8 mouse cellular contexts compared by ENCODE assay signal in the genomic region with DNA sequence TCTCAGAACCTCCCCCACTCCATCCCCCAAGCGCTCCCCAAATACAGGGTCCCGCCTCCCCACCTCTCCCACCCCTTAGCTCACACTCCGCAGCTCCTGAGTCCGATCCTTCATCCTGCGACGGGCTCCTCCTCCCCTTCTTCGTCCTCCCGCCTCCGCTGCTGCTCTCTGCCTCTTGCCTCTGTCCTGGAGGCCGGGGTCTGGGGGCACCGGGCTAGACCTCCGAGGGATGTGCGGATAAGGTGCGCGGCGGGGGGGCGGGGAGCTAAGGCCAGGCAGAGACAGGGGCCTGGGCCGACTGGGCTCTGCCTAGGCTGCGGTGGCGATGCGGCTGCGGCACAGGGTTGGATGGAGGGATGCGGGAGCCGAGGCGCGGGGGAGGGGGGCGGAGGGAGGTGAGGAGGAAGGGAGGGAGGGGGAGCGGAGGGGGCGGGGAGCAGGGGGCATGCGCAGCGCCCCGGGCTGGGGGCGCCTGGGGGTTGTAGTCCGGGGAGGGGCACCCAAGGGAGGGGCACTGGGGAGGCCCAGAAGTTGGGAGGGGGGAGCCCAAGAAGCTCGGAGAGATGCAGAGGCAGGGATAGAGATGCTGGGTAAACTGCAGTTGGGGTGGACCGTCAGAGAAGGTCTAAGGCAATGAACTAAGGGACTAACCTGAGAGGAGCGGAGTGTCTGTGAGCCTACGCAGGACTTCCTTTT. TPM values are rescaled to one million over a fixed set of nuclear protein-coding genes. Genes with fewer than 3 reads are reported as not detected.
A peak's percentile ranks its signal among the peaks of the same experiment; 100 is the strongest.
DNase-seq lines count a peak whose midpoint lies in the region; ATAC-seq lines count a peak whose summit lies in the region.

A gene (plus strand): TSS at position 119 of the 696 bp plus-strand sequence.
A gene (minus strand): TSS at position 374 of the 696 bp plus-strand sequence.

- H3K4me1 ChIP-seq in heart, embryonic 16.5 days (ENCODE audit: control insufficient read depth, insufficient read depth, low read length): 0 out of 2 replicates have a peak, but pooled peaks cover 3% of the 10 kb centered on the region

- H3K4me3 ChIP-seq in heart, embryonic 16.5 days (ENCODE audit: low read length): peak within 1 kb of the TSS; percentile 47

- peak within 1 kb of the TSS; percentile 59 for H3K4me2 ChIP-seq in heart, embryonic 16.5 days (ENCODE audit: low read depth, low read length)

- no peak for ATAC-seq in heart, embryonic 16.5 days (replicated peaks; ENCODE audit: extremely low read depth, insufficient read depth, low FRiP score)
- no peak for ATAC-seq in CD4-positive, CD25-positive, alpha-beta regulatory T cell, adult 4 months

- 11% methylated on average over 27 of the region's 38 CpGs for WGBS in heart, embryonic 16.5 days

- no peak within 1 kb of the TSS for H3K27ac ChIP-seq in heart, embryonic 16.5 days (ENCODE audit: low read length)

- no peaks in the 10 kb centered on the region for H3K9me3 ChIP-seq in heart, embryonic 16.5 days (replicated peaks; ENCODE audit: control insufficient read depth, low read length)

- no peaks in the 10 kb centered on the region; the same call in 1 of the 2 replicates for H3K27me3 ChIP-seq in heart, embryonic 16.5 days (ENCODE audit: control insufficient read depth, insufficient read depth, low read length)

- H3K9ac ChIP-seq in heart, embryonic 16.5 days (ENCODE audit: low read length): peak within 1 kb of the TSS; percentile 62

- H3K36me3 ChIP-seq in heart, embryonic 16.5 days (ENCODE audit: control insufficient read depth, insufficient read depth): no peaks in the 10 kb centered on the region

- peak; percentile 70 for DNase-seq in right cerebral cortex, adult 18-20 months
- no peak for DNase-seq in right cerebral cortex, postnatal 36 days (ENCODE audit: low spot score in 2 of 2)
- DNase-seq in embryo, embryonic 11 days: peak; percentile 87
- DNase-seq in left cerebral cortex, adult 8-10 months (ENCODE audit: low spot score in 2 of 2): peak in 1 of 2 experiments; percentile 68
- DNase-seq in neural tube, embryonic 10.5 days (ENCODE audit: extremely low spot score, low spot score): peak; percentile 76
- DNase-seq in spleen, adult 12 weeks (ENCODE audit: low spot score): no peak

RNA-seq across cellular contexts. Expression of the first gene that starts in this region (rescaled TPM):
- polyA plus RNA-seq in heart, embryonic 16.5 days (2015; fragmentation: Nextera tagmentation; extraction: Ambion mirVana): 50.3 and 53.7 TPM in 2 replicates
- total RNA-seq in left cerebral cortex, adult 8-10 months (2022): 10 to 100 TPM; 62.3 to 96.9 (median 71.2) TPM
- 100 to 1,000 TPM in 1 of 2 experiments, 10 to 100 TPM in 1; 62.0 to 110 TPM for polyA plus RNA-seq in CD4-positive, CD25-positive, alpha-beta regulatory T cell, adult 4 months (2017; shearing (Covaris generic))

RNA-seq across cellular contexts. Expression of the second gene that starts in this region (rescaled TPM):
- polyA plus RNA-seq in heart, embryonic 16.5 days (2015; fragmentation: Nextera tagmentation; extraction: Ambion mirVana): 1.0 and 1.3 TPM in 2 replicates
- total RNA-seq in left cerebral cortex, adult 8-10 months (2022): 100 to 1,000 TPM; 444 to 479 (median 451) TPM
- polyA plus RNA-seq in CD4-positive, CD25-positive, alpha-beta regulatory T cell, adult 4 months (2017; shearing (Covaris generic)): not detected

Comparison
In these comparisons a context has a peak if more than half of its experiments do, and no peak if none do; other contexts are left out.
1. DNase-seq: peak in right cerebral cortex, adult 18-20 months (single experiment), embryo, embryonic 11 days (single experiment) and neural tube, embryonic 10.5 days (single experiment); none in right cerebral cortex, postnatal 36 days (0 of 2) and spleen, adult 12 weeks (single experiment).